28 mouse cellular contexts compared by ENCODE assay signal in the genomic region with DNA sequence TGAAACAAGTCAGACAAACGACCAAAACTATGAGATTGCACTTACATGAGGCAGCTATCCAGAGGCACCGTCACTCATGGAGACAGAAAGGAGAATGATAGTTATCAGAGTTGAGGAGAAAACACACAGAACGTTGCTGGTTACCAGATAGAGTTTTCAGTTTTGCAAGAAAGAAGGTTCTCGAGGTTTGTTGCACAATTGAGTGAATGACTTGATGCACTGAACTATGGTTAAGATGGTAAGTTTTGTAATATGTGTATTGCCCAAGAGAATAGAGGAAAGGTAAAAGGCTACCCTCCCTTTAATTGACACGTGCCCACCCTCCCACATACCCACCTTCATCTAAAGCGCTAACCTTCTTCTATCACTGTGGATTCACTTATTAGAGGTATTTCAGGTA.
A peak's percentile ranks its signal among the peaks of the same experiment; 100 is the strongest.
DNase-seq lines count a peak whose midpoint lies in the region; ATAC-seq and TF ChIP-seq lines count a peak whose summit lies in the region.
"Had no signal": no experiment of that assay in that cellular context is flagged by ENCODE, and none has a peak within 500 bp of the region (broad histone marks: within the 10 kb centered on the region; RNA-seq: fewer than 3 reads in every experiment).

No protein-coding gene starts in this region.

- no peaks in the 10 kb centered on the region for H3K36me3 ChIP-seq in lung, postnatal 0 days (ENCODE audit: insufficient read depth, low read length)
- H3K36me3 ChIP-seq: embryonic facial prominence, embryonic 12.5 days; forebrain, embryonic 10.5 days; forebrain, embryonic 15.5 days; G1E; intestine, embryonic 15.5 days; midbrain, embryonic 12.5 days; neural tube, embryonic 13.5 days had no signal

- no peak overlapping the region for H3K4me2 ChIP-seq in lung, postnatal 0 days (replicated peaks; ENCODE audit: low read depth, low read length)
- H3K4me2 ChIP-seq: embryonic facial prominence, embryonic 12.5 days; forebrain, embryonic 15.5 days; intestine, embryonic 15.5 days; lung, embryonic 14.5 days; midbrain, embryonic 12.5 days; neural tube, embryonic 13.5 days had no signal

- H3K27me3 ChIP-seq in lung, postnatal 0 days (replicated peaks; ENCODE audit: insufficient read depth, low read length): no peaks in the 10 kb centered on the region
- H3K27me3 ChIP-seq: embryonic facial prominence, embryonic 12.5 days; forebrain, embryonic 15.5 days; intestine, embryonic 15.5 days; midbrain, embryonic 12.5 days; neural tube, embryonic 13.5 days; Patski had no signal

- H3K4me1 ChIP-seq in lung, postnatal 0 days (ENCODE audit: insufficient read depth, low read depth, low read length): no peaks in the 10 kb centered on the region
- H3K4me1 ChIP-seq: forebrain, embryonic 10.5 days; forebrain, embryonic 15.5 days; midbrain, embryonic 12.5 days; neural tube, embryonic 13.5 days had no signal

- DNase-seq in lung, postnatal 0 days (ENCODE audit: low spot score): peak; percentile 68
- DNase-seq in lung, postnatal 10 days: no peak
- DNase-seq in 416B (ENCODE audit: low read depth) (peak; percentile 77), adipocyte (ENCODE audit: low spot score) (peak; percentile 65)
- no peak for DNase-seq in ovary, postnatal 14 days (ENCODE audit: low spot score)
- no peak for DNase-seq in right cerebral cortex, postnatal 36 days (ENCODE audit: low spot score in 2 of 2)
- DNase-seq: cerebellum, adult 11-12 months; cerebellum, adult 9-11 months; embryo, embryonic 11 days; kidney, adult 9 months; kidney, postnatal 14 days; liver; retina, postnatal 1 day; spleen, adult 18-20 months; thymus, adult 18-20 months; thymus, postnatal 25 days had no signal

- H3K9ac ChIP-seq in lung, postnatal 0 days (replicated peaks; ENCODE audit: low read depth): no peak overlapping the region
- H3K9ac ChIP-seq: embryonic facial prominence, embryonic 12.5 days; forebrain, embryonic 15.5 days; intestine, embryonic 15.5 days; liver, embryonic 14.5 days; lung, embryonic 14.5 days; midbrain, embryonic 12.5 days; neural tube, embryonic 13.5 days had no signal

- no peak for TF ChIP-seq CTCF in lung, postnatal 0 days (IDR thresholded peaks at IDR 0.05)

- H3K9me3 ChIP-seq in lung, postnatal 0 days (ENCODE audit: low read length): no peaks in the 10 kb centered on the region
- H3K9me3 ChIP-seq: embryonic facial prominence, embryonic 12.5 days; forebrain, embryonic 10.5 days; forebrain, embryonic 15.5 days; G1E; intestine, embryonic 15.5 days; midbrain, embryonic 12.5 days; neural tube, embryonic 13.5 days had no signal

- no peak overlapping the region for H3K4me3 ChIP-seq in lung, postnatal 0 days (ENCODE audit: low read depth, low read length)
- H3K4me3 ChIP-seq: embryonic facial prominence, embryonic 12.5 days; forebrain, embryonic 10.5 days; forebrain, embryonic 15.5 days; intestine, embryonic 15.5 days; midbrain, embryonic 12.5 days; neural tube, embryonic 13.5 days had no signal

- TF ChIP-seq EP300 in lung, postnatal 0 days (IDR thresholded peaks at IDR 0.05): no peak

- no peak overlapping the region; the same call in 1 of the 2 replicates for H3K27ac ChIP-seq in lung, postnatal 0 days (ENCODE audit: low read length)
- H3K27ac ChIP-seq: forebrain, embryonic 10.5 days; forebrain, embryonic 15.5 days; intestine, embryonic 15.5 days; liver, embryonic 14.5 days; midbrain, embryonic 12.5 days; neural tube, embryonic 13.5 days; stomach, postnatal 0 days had no signal

- 46% methylated on average over 6 of the region's 6 CpGs for WGBS in lung, postnatal 0 days

- 0 out of 2 replicates have a peak, but pooled peaks have one; percentile 6 for ATAC-seq in lung, postnatal 0 days
- peak; percentile 56 for ATAC-seq in megakaryocyte, adult 5-6 weeks (ENCODE audit: poor library complexity, severe bottlenecking)
- ATAC-seq: forebrain, embryonic 15.5 days; intestine, embryonic 15.5 days had no signal

Comparison
In these comparisons a context has a peak if more than half of its experiments do, and no peak if none do; other contexts are left out.
1. DNase-seq: peak in lung, postnatal 0 days (single experiment), 416B (single experiment) and adipocyte (single experiment); none in lung, postnatal 10 days (single experiment), ovary, postnatal 14 days (single experiment) and right cerebral cortex, postnatal 36 days (0 of 2).